Mouse (Mus musculus) layer of hippocampus, adult 2 months (tissue): ENCODE results near the gene Gm17622. TPM values are rescaled to one million over a fixed set of nuclear protein-coding genes. Genes with fewer than 3 reads are reported as not detected.

Experiments
- DNase-seq, 2 experiments: peaks; one replicate each; pipeline ENCODE4 v3.0.0; 2022; ENCODE audit warnings: low spot score in 2 of 2
- H3K27ac ChIP-seq: fragments of 200-600 bp; 2 replicates; pipeline ENCODE4 v1.8.1; 2022
- H3K4me3 ChIP-seq: fragments of 200-600 bp; 2 replicates; pipeline ENCODE4 v1.8.1; 2022; ENCODE audit warnings: mild to moderate bottlenecking
- CTCF ChIP-seq: fragments of 200-600 bp; conservative IDR thresholded peaks from 2 replicates; pipeline ENCODE4 v1.8.1; 2022; ENCODE audit warnings: antibody characterized with exemption, mild to moderate bottlenecking, moderate library complexity
- total RNA-seq, 2 experiments: library from RNA; stranded (reverse); gene quantifications; 2 replicates each; pipeline ENCODE4 v1.2.3; 2021

Gene Gm17622
- total RNA-seq, 2 experiments from 2014 or later, result not detected

DNA sequence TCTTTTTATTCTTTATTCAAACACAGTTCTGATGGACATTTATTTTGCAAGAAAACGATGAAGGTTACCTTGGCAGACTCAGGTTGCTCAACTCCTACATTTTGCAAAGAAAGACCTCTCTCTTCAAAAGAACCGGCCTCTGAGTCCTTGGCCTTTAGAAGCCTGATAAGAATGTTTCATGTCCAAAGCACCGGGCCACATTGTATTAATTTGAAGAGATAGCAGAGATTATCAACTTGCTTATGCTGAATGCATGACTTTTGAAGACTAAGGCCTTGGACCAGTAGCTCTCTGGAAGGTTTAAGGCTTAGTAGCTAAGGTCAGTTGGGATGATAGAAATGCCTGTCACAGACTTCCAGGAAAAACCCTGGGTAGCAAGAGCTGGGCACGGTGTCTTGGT lies 13.3 kb upstream of the Gm17622 start:
- DNase-seq, result no peak
- Histone ChIP-seq H3K4me3 (no peak overlapping the region), H3K27ac (no peak overlapping the region)
- no peak for TF ChIP-seq CTCF

GRCm38 (mm10) chr13:96478991-96479390 lies 11.5 kb upstream of the Gm17622 start:
- H3K4me3 ChIP-seq, result no peak overlapping the region
- H3K27ac ChIP-seq, result no peak overlapping the region
- no peak for TF ChIP-seq CTCF
- DNase-seq, result no peak

- DNase-seq, result no peak
- Histone ChIP-seq H3K27ac (no peak overlapping the region), H3K4me3 (no peak overlapping the region)
- no peak for TF ChIP-seq CTCF
Observed at GRCm38 (mm10) chr13:96487230-96487629, 3.3 kb upstream of the Gm17622 start.

GRCm38 (mm10) chr13:96487968-96488367 lies 2.6 kb upstream of the Gm17622 start:
- DNase-seq, result no peak
- H3K27ac ChIP-seq, result no peak overlapping the region
- TF ChIP-seq CTCF, result no peak
- no peak overlapping the region for H3K4me3 ChIP-seq

DNA sequence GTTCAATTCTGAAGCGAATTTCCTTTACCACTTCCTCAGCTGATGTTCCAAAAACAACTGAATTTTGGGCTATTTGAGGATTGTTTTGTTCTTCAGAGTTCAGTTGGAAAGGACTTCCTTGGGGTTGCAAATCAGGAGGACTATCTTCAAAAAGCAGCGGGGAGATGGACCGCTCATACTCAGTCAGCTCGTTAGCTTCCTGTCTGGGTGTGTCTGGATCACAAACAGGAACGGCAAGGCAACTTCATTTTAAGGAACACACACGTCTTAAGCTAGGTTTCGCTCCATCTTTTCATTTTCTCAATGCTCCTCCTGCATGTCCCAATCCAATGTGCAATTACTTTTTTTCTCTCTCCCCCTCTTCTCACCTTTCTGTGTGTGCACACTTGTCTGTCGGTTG lies 6.1 kb downstream of the Gm17622 start:
- Histone ChIP-seq H3K4me3 (no peak overlapping the region), H3K27ac (peak overlapping the region; percentile 59)
- DNase-seq, result no peak
- TF ChIP-seq CTCF, result no peak

- no peak for DNase-seq
- peak overlapping the region; percentile 68; the same call in 1 of the 2 replicates for H3K27ac ChIP-seq
- H3K4me3 ChIP-seq, result no peak overlapping the region
- no peak for TF ChIP-seq CTCF
Observed at GRCm38 (mm10) chr13:96499891-96500290, 9.4 kb downstream of the Gm17622 start.

- DNase-seq, result no peak
- TF ChIP-seq CTCF, result no peak
- no peak overlapping the region for H3K4me3 ChIP-seq
- H3K27ac ChIP-seq, result no peak overlapping the region
Observed at GRCm38 (mm10) chr13:96505661-96506060, 15.1 kb downstream of the Gm17622 start.

GRCm38 (mm10) chr13:96506313-96506712 lies 15.8 kb downstream of the Gm17622 start:
- no peak overlapping the region for H3K4me3 ChIP-seq
- no peak for DNase-seq
- TF ChIP-seq CTCF, result no peak
- no peak overlapping the region for H3K27ac ChIP-seq

DNA sequence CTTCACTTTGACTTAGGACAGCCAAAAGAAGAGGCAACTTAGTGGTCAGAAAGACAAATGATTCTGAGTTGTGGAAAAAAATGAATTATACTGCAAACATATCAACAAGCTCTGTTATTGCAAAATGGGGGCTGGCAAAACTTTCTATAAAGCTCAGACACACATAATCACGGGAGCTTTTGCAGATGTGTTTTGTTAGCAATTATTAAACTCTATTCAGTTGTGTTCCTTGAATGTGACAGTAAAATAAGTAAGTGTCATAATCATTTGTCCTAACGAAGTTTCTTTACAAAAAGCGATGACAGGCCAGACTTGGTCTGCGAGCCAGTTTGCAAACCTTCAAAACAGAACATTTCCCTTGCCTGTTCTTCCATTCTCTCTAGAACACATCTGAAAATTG lies 17.0 kb downstream of the Gm17622 start:
- no peak overlapping the region for H3K4me3 ChIP-seq
- DNase-seq, result no peak
- H3K27ac ChIP-seq, result no peak overlapping the region
- TF ChIP-seq CTCF, result no peak

DNA sequence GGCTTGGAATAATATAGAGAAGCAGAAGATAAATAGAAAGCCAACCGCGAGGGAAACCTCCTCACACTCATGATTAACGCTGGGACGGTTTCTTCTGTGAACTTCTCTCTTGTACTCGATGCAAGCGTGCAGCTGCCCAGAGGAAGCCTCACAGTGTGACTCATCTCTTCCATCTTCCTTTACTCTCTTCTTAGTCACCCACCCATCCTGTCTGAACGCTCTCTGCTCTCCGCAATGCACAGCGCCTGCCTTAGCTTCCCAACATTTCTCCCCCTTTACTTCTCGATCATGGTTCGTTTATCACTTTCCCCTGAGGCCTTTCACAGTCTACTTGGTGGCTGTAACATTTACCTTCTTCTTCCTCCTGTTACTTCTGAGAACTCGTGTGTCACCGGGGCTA lies 20.1 kb downstream of the Gm17622 start:
- peak overlapping the region; percentile 63 for H3K27ac ChIP-seq
- TF ChIP-seq CTCF, result no peak

DNA sequence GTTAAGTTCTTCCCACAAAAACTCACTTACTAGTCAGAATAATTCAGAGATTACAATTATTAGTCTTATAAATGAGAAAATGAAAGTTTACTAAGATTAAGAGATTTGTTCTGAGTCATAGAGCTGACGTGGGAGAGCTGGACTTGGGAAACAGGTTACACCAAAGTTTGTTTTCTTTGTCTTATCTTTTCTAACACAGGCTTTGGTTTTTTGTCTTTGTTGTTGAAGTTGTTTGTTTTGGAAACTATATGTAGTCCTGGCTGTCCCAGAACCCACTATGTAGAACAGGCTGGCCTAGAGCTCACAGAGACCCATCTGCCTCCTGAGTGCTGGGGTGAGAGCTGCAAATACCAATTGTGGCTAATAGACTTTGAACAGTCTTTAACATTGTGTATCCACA lies 20.7 kb downstream of the Gm17622 start:
- Histone ChIP-seq H3K4me3 (no peak overlapping the region), H3K27ac (peak overlapping the region; percentile 68)
- no peak for TF ChIP-seq CTCF
- DNase-seq, result no peak

More for the DNA sequence above, 20.1 kb downstream of the Gm17622 start:
- no peak overlapping the region for H3K4me3 ChIP-seq
- no peak for DNase-seq

GRCm38 (mm10) chr13:96511893-96512292 lies 21.4 kb downstream of the Gm17622 start:
- Histone ChIP-seq H3K27ac (peak overlapping the region; percentile 68), H3K4me3 (no peak overlapping the region)
- no peak for DNase-seq
- TF ChIP-seq CTCF, result no peak

- no peak for DNase-seq
- Histone ChIP-seq H3K27ac (no peak overlapping the region), H3K4me3 (no peak overlapping the region)
- no peak for TF ChIP-seq CTCF
Observed at GRCm38 (mm10) chr13:96514154-96514942, 23.8 kb downstream of the Gm17622 start.

GRCm38 (mm10) chr13:96516249-96516648 lies 25.7 kb downstream of the Gm17622 start:
- H3K4me3 ChIP-seq, result no peak overlapping the region
- no peak for DNase-seq
- no peak overlapping the region for H3K27ac ChIP-seq
- TF ChIP-seq CTCF, result no peak

DNA sequence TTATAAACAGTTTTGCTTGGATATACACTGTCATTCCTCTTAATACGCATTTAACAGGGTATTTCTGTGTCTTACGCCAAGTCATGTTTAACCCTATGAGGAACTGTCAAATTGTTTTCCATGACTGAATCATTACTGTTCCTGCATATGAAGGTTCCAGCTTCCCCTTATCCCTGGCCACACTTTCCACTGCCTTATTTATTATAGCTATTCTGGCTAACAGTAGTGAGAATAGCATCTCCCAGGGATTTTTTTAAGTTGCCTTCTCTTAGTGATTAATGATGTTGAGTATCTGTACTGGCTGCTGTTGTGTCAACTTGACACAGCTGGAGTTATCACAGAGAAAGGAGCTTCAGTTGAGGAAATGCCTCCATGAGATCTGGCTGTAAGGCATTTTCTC lies 26.8 kb downstream of the Gm17622 start:
- H3K4me3 ChIP-seq, result no peak overlapping the region
- no peak for DNase-seq
- no peak overlapping the region for H3K27ac ChIP-seq
- TF ChIP-seq CTCF, result no peak
